Mouse (Mus musculus): ENCODE results near the gene Etl4. TPM values are rescaled to one million over a fixed set of nuclear protein-coding genes. Genes with fewer than 3 reads are reported as not detected.
A peak's percentile ranks its signal among the peaks of the same experiment; 100 is the strongest.

Gene Etl4
- polyA plus RNA-seq, 1 experiment from 2014 or later: 27.7 TPM

GRCm38 (mm10) chr2:20492125-20492524 is 582.5 kb downstream of the Etl4 start:
- Histone ChIP-seq H3K9me3 (ENCODE audit: control insufficient read depth, low read length) (0 out of 2 replicates have a peak, but pooled peaks cover 4% of the 10 kb centered on the region), H3K4me3 (ENCODE audit: low read length) (no peak overlapping the region), H3K27ac (ENCODE audit: low read length) (no peak overlapping the region), H3K36me3 (ENCODE audit: control insufficient read depth, insufficient read depth, low read length) (no peaks in the 10 kb centered on the region), H3K9ac (ENCODE audit: low read depth, low read length) (no peak overlapping the region), H3K4me1 (ENCODE audit: control insufficient read depth, insufficient read depth, low read length) (no peaks in the 10 kb centered on the region), H3K4me2 (ENCODE audit: low read depth, low read length) (no peak overlapping the region), H3K27me3 (replicated peaks; ENCODE audit: control insufficient read depth, insufficient read depth, low read length) (no peaks in the 10 kb centered on the region)
- WGBS: 48% methylated on average over 2 of the region's 2 CpGs
- no peak for ATAC-seq

DNA sequence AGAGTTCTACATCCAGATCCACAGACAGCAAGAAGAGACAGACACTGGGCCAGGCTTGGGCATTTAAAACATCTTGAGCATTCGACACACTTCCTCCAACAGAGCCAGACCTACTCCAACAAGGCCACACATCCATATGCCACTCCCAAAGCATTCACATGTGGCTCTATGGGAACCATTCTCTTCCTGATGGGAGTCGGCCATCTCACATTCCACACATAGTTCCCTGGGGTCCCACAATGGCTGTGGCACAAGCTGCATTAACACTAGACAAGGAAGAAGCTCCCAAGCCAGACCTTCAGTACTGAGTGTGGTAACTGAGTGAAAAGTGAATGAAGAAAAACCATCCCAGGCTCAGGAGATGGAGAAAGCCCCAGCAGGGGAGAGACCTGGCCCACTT is 584.2 kb downstream of the Etl4 start:
- H3K36me3 ChIP-seq (ENCODE audit: control insufficient read depth, insufficient read depth, low read length): no peaks in the 10 kb centered on the region
- H3K27ac ChIP-seq (ENCODE audit: low read length): no peak overlapping the region
- no peaks in the 10 kb centered on the region for H3K27me3 ChIP-seq (replicated peaks; ENCODE audit: control insufficient read depth, insufficient read depth, low read length)
- H3K4me1 ChIP-seq (ENCODE audit: control insufficient read depth, insufficient read depth, low read length): no peaks in the 10 kb centered on the region
- ATAC-seq: no peak
- H3K9me3 ChIP-seq (ENCODE audit: control insufficient read depth, low read length): 0 out of 2 replicates have a peak, but pooled peaks cover 4% of the 10 kb centered on the region
- H3K4me3 ChIP-seq (ENCODE audit: low read length): no peak overlapping the region
- WGBS: 80% methylated on average over 2 of the region's 2 CpGs
- H3K9ac ChIP-seq (ENCODE audit: low read depth, low read length): no peak overlapping the region
- H3K4me2 ChIP-seq (ENCODE audit: low read depth, low read length): no peak overlapping the region

- H3K27ac ChIP-seq (ENCODE audit: low read length): no peak overlapping the region
- H3K9ac ChIP-seq (ENCODE audit: low read depth, low read length): no peak overlapping the region
- 0 out of 2 replicates have a peak, but pooled peaks cover 4% of the 10 kb centered on the region for H3K9me3 ChIP-seq (ENCODE audit: control insufficient read depth, low read length)
- 31% methylated on average over 3 of the region's 3 CpGs for WGBS
- no peak overlapping the region for H3K4me2 ChIP-seq (ENCODE audit: low read depth, low read length)
- no peaks in the 10 kb centered on the region for H3K36me3 ChIP-seq (ENCODE audit: control insufficient read depth, insufficient read depth, low read length)
- ATAC-seq: no peak
- no peaks in the 10 kb centered on the region for H3K27me3 ChIP-seq (replicated peaks; ENCODE audit: control insufficient read depth, insufficient read depth, low read length)
- no peaks in the 10 kb centered on the region for H3K4me1 ChIP-seq (ENCODE audit: control insufficient read depth, insufficient read depth, low read length)
- H3K4me3 ChIP-seq (ENCODE audit: low read length): no peak overlapping the region
Observed at GRCm38 (mm10) chr2:20494666-20495065, 585.1 kb downstream of the Etl4 start.

DNA sequence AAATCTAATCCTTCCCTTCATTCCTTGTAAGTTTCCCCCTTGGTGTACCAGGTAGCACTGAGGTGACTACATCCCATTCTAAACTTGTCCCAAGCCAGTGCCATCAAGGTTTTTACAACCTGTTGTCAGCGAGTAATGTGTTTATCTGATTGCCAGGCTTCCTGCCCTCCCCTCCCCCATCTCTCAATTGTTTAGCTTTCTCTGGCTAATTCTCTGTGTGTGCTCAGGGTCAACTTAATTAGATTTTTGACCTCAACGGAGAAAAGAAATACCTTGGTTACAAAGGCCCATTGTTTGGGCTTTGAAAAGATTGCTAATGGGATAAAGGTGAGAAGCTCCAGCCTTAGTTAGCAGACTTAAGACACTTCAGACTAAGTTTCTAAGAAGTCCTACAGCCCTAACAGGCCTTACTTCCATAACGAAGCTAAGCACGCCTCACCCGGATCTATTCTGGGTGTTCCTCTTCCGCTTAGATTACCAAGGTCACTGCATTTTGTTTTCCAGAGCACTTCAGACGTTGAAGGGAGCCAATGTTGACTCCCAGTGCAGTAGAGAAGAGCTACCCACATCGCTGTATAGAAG is 586.7 kb downstream of the Etl4 start:
- 57% methylated on average over 8 of the region's 8 CpGs for WGBS
- 0 out of 2 replicates have a peak, but pooled peaks cover 4% of the 10 kb centered on the region for H3K9me3 ChIP-seq (ENCODE audit: control insufficient read depth, low read length)
- no peak for ATAC-seq

DNA sequence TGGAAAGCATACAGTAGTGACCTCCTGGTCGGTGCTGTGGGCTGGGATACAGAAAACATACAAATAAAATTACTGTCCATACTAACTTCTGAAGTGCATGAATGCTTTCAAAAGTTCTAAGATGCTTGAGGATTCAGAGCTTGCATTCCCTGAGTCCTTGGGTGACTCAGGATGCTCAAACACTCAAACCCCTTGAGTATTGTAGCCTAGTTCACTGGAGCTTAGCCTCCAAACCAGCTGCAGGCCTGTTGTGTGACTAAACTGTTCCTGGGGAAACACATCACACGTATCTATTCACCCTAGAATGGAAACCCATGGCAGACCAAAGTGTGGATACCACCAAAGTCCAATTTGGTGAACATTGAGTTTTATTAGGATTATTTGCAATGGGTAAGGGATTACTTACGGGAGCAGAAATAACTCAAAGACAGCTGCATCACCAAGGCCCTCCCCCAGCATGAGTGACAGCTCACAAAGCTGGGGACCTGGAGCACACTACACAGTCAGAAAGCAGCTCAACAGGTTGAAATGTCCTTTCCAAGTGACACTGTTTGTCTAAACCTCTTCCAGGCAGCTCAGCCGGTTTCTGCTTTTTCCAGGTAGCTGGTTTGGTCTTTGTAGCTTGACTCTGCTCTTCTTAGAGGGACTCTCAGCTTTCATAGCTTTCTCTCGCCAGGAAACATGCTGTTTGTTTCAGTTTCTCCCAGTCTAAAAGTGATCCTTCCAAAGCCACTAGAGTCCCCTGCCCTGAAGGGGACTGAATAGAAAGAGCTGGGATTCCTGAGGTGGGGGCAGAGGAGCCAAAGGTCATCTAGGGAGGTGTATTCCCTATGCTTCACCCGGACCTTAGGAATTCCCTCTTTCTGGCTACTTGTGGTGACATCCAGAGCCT is 598.5 kb downstream of the Etl4 start:
- 63% methylated on average over 6 of the region's 6 CpGs for WGBS
- Histone ChIP-seq H3K27me3 (replicated peaks; ENCODE audit: control insufficient read depth, insufficient read depth, low read length) (no peaks in the 10 kb centered on the region), H3K9ac (ENCODE audit: low read depth, low read length) (no peak overlapping the region), H3K4me1 (ENCODE audit: control insufficient read depth, insufficient read depth, low read length) (no peaks in the 10 kb centered on the region), H3K27ac (ENCODE audit: low read length) (no peak overlapping the region), H3K36me3 (ENCODE audit: control insufficient read depth, insufficient read depth, low read length) (no peaks in the 10 kb centered on the region), H3K4me3 (ENCODE audit: low read length) (no peak overlapping the region), H3K9me3 (ENCODE audit: control insufficient read depth, low read length) (no peaks in the 10 kb centered on the region), H3K4me2 (ENCODE audit: low read depth, low read length) (no peak overlapping the region)
- peak; percentile 53; the same call in 1 of the 2 replicates for ATAC-seq

More for the DNA sequence above, 586.7 kb downstream of the Etl4 start:
- H3K27me3 ChIP-seq (replicated peaks; ENCODE audit: control insufficient read depth, insufficient read depth, low read length): no peaks in the 10 kb centered on the region
- H3K4me1 ChIP-seq (ENCODE audit: control insufficient read depth, insufficient read depth, low read length): no peaks in the 10 kb centered on the region
- H3K9ac ChIP-seq (ENCODE audit: low read depth, low read length): no peak overlapping the region
- H3K4me2 ChIP-seq (ENCODE audit: low read depth, low read length): no peak overlapping the region
- no peak overlapping the region for H3K27ac ChIP-seq (ENCODE audit: low read length)
- no peaks in the 10 kb centered on the region for H3K36me3 ChIP-seq (ENCODE audit: control insufficient read depth, insufficient read depth, low read length)
- H3K4me3 ChIP-seq (ENCODE audit: low read length): no peak overlapping the region

- no peak overlapping the region for H3K9ac ChIP-seq (ENCODE audit: low read depth, low read length)
- no peak for ATAC-seq
- H3K27me3 ChIP-seq (replicated peaks; ENCODE audit: control insufficient read depth, insufficient read depth, low read length): no peaks in the 10 kb centered on the region
- 68% methylated on average over 3 of the region's 3 CpGs for WGBS
- no peak overlapping the region for H3K4me3 ChIP-seq (ENCODE audit: low read length)
- H3K9me3 ChIP-seq (ENCODE audit: control insufficient read depth, low read length): no peaks in the 10 kb centered on the region
- H3K4me2 ChIP-seq (ENCODE audit: low read depth, low read length): no peak overlapping the region
- H3K36me3 ChIP-seq (ENCODE audit: control insufficient read depth, insufficient read depth, low read length): no peaks in the 10 kb centered on the region
- no peaks in the 10 kb centered on the region for H3K4me1 ChIP-seq (ENCODE audit: control insufficient read depth, insufficient read depth, low read length)
- no peak overlapping the region for H3K27ac ChIP-seq (ENCODE audit: low read length)
Observed at GRCm38 (mm10) chr2:20508724-20509052, 599.1 kb downstream of the Etl4 start.

GRCm38 (mm10) chr2:20510061-20510460 is 600.5 kb downstream of the Etl4 start:
- Histone ChIP-seq H3K27ac (ENCODE audit: low read length) (no peak overlapping the region), H3K4me2 (ENCODE audit: low read depth, low read length) (no peak overlapping the region), H3K4me3 (ENCODE audit: low read length) (no peak overlapping the region), H3K36me3 (ENCODE audit: control insufficient read depth, insufficient read depth, low read length) (no peaks in the 10 kb centered on the region), H3K9me3 (ENCODE audit: control insufficient read depth, low read length) (no peaks in the 10 kb centered on the region), H3K27me3 (replicated peaks; ENCODE audit: control insufficient read depth, insufficient read depth, low read length) (no peaks in the 10 kb centered on the region), H3K9ac (ENCODE audit: low read depth, low read length) (no peak overlapping the region), H3K4me1 (ENCODE audit: control insufficient read depth, insufficient read depth, low read length) (no peaks in the 10 kb centered on the region)
- no peak for ATAC-seq
- WGBS: 83% methylated on average over 2 of the region's 2 CpGs

DNA sequence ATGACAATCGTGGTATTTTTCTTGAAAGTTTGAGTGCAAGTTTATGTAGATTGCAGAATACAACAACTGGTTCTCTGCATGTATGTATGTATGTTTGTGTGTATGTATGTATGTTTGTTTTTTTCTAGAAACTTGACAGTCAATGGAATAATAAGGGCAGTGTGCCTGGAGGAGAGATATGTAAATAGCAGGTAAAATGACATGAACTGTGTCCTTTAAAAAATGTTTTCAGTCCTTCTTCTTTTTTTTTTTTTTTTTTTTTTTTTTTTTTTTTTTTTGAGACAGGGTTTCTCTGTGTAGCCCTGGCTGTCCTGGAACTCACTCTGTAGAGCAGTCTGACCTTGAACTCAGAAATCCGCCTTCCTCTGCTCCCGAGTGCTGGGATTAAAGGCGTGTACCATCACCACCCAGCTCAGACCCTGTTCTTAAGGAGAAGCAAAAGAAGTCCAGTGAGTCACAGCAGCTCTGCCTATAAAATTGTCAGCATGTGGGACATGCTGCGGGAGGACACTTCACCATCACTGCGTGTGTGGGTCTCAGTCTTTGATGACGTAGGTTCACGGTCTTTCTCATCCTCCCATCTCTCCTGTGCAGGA is 606.8 kb downstream of the Etl4 start:
- no peak overlapping the region for H3K9ac ChIP-seq (ENCODE audit: low read depth, low read length)
- no peak overlapping the region for H3K4me2 ChIP-seq (ENCODE audit: low read depth, low read length)
- 89% methylated on average over 8 of the region's 8 CpGs for WGBS
- no peaks in the 10 kb centered on the region for H3K9me3 ChIP-seq (ENCODE audit: control insufficient read depth, low read length)
- no peak overlapping the region for H3K4me3 ChIP-seq (ENCODE audit: low read length)
- peaks cover 13% of the 10 kb centered on the region for H3K4me1 ChIP-seq (ENCODE audit: control insufficient read depth, insufficient read depth, low read length)
- no peaks in the 10 kb centered on the region for H3K27me3 ChIP-seq (replicated peaks; ENCODE audit: control insufficient read depth, insufficient read depth, low read length)
- H3K36me3 ChIP-seq (ENCODE audit: control insufficient read depth, insufficient read depth, low read length): no peaks in the 10 kb centered on the region
- ATAC-seq: no peak
- no peak overlapping the region for H3K27ac ChIP-seq (ENCODE audit: low read length)

DNA sequence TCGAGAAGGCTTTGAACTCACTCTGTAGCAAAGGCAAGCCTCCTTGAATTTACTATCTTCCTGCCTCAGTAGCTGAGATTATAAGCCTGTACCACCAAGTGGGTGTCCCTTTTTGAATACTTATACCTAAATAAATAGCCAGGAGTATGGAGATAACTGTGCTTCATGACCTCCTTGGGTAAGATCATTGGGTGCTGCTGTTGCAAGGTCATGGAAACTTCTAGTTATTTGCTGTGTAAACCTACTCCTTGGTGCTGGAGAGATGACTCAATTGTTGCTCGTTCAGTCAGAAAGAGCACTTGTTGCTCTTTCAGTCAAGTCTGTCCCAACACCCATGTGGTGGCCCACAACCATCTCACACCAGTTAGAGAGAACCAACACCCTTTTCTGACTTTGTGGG is 608.3 kb downstream of the Etl4 start:
- WGBS: 69% methylated on average over 2 of the region's 2 CpGs
- H3K4me2 ChIP-seq (ENCODE audit: low read depth, low read length): no peak overlapping the region
- no peak overlapping the region for H3K9ac ChIP-seq (ENCODE audit: low read depth, low read length)
- peaks cover 22% of the 10 kb centered on the region for H3K4me1 ChIP-seq (ENCODE audit: control insufficient read depth, insufficient read depth, low read length)
- H3K4me3 ChIP-seq (ENCODE audit: low read length): no peak overlapping the region
- H3K27ac ChIP-seq (ENCODE audit: low read length): no peak overlapping the region
- no peaks in the 10 kb centered on the region for H3K9me3 ChIP-seq (ENCODE audit: control insufficient read depth, low read length)
- ATAC-seq: no peak
- H3K36me3 ChIP-seq (ENCODE audit: control insufficient read depth, insufficient read depth, low read length): no peaks in the 10 kb centered on the region
- no peaks in the 10 kb centered on the region for H3K27me3 ChIP-seq (replicated peaks; ENCODE audit: control insufficient read depth, insufficient read depth, low read length)

Measured in intestine, embryonic 16.5 days (tissue).